Mouse (Mus musculus) spleen, adult 2 months (tissue): ENCODE measurements at regions not wholly inside any gene's neighbourhood (a gene's known extent, or its start where the extent isn't known, plus 50 kb on each side); places are given as distances from the start of the nearest gene placed in this dataset.

Source experiments
- CTCF ChIP-seq: fragments of 200-500 bp; IDR thresholded peaks from 2 replicates; pipeline ENCODE4 v1.5.1; 2011; ENCODE audit warnings: mild to moderate bottlenecking, inconsistent platforms; ENCODE audit not compliant: insufficient read depth, insufficient read length, insufficient replicate concordance; ENCODE audit errors: extremely low read depth
- POLR2A ChIP-seq: fragments of 200-500 bp; IDR thresholded peaks from 2 replicates; pipeline ENCODE4 v1.6.1; 2011; ENCODE audit warnings: low read depth, low read length, inconsistent platforms

- TF ChIP-seq POLR2A (no peak), CTCF (no peak)
These were observed 390.3 kb upstream of the Mctp2 start for GRCm38 (mm10) chr7:72696736-72697135.
